9 mouse cellular contexts compared by ENCODE assay signal in genomic region chr7:45198435-45198834, GRCm38 (mm10). TPM values are rescaled to one million over a fixed set of nuclear protein-coding genes. Genes with fewer than 3 reads are reported as not detected.
A peak's percentile ranks its signal among the peaks of the same experiment; 100 is the strongest.
DNase-seq lines count a peak whose midpoint lies in the region; ATAC-seq and TF ChIP-seq lines count a peak whose summit lies in the region.
"Had no signal": no experiment of that assay in that cellular context is flagged by ENCODE, and none has a peak within 500 bp of the region (broad histone marks: within the 10 kb centered on the region; RNA-seq: fewer than 3 reads in every experiment).

No protein-coding gene starts in this region.

- WGBS in intestine, embryonic 15.5 days = 17% methylated on average over 5 of the region's 5 CpGs
- 10% methylated on average over 5 of the region's 5 CpGs for WGBS in midbrain, embryonic 14.5 days

- H3K27me3 ChIP-seq in testis, adult 2 months (ENCODE audit: control insufficient read depth, insufficient read depth, low read length) = no peaks in the 10 kb centered on the region
- H3K27me3 ChIP-seq in intestine, embryonic 15.5 days (replicated peaks) = peaks cover 8% of the 10 kb centered on the region; the same call in 1 of the 2 replicates
- no peaks in the 10 kb centered on the region for H3K27me3 ChIP-seq in midbrain, embryonic 14.5 days (ENCODE audit: control insufficient read depth, insufficient read depth, low read length)

- no peaks in the 10 kb centered on the region; the same call in 1 of the 2 replicates for H3K4me1 ChIP-seq in testis, adult 2 months (ENCODE audit: control insufficient read depth, insufficient read depth, low read length)
- H3K4me1 ChIP-seq in intestine, embryonic 15.5 days (replicated peaks) = no peaks in the 10 kb centered on the region
- no peaks in the 10 kb centered on the region for H3K4me1 ChIP-seq in midbrain, embryonic 14.5 days (ENCODE audit: control insufficient read depth, insufficient read depth, low read length)

- TF ChIP-seq POLR2A in testis, adult 2 months (IDR thresholded peaks at IDR 0.05; ENCODE audit: control insufficient read depth, low read depth, low read length) = no peak

- no peak overlapping the region for H3K4me3 ChIP-seq in testis, adult 2 months (ENCODE audit: control insufficient read depth, low read depth, low read length)
- no peak overlapping the region for H3K4me3 ChIP-seq in intestine, embryonic 15.5 days (replicated peaks)
- no peak overlapping the region for H3K4me3 ChIP-seq in midbrain, embryonic 14.5 days (replicated peaks; ENCODE audit: low read depth, low read length)

- H3K27ac ChIP-seq in testis, adult 2 months (ENCODE audit: control insufficient read depth, insufficient read depth, low read depth, low read length) = no peak overlapping the region
- H3K27ac ChIP-seq in intestine, embryonic 15.5 days = no peak overlapping the region
- no peak overlapping the region for H3K27ac ChIP-seq in midbrain, embryonic 14.5 days (replicated peaks; ENCODE audit: low read depth, low read length)

- no peak overlapping the region for H3K9ac ChIP-seq in intestine, embryonic 15.5 days
- H3K9ac ChIP-seq in midbrain, embryonic 14.5 days (replicated peaks; ENCODE audit: low read length) = no peak overlapping the region; the same call in 1 of the 2 replicates

- peak; percentile 73; the same call in 1 of the 2 replicates for TF ChIP-seq CTCF in testis, adult 2 months (IDR thresholded peaks at IDR 0.05; ENCODE audit: control insufficient read depth, insufficient read depth, insufficient replicate concordance, low read depth, low read length)

- no peaks in the 10 kb centered on the region for H3K9me3 ChIP-seq in intestine, embryonic 15.5 days
- H3K9me3 ChIP-seq in midbrain, embryonic 14.5 days (ENCODE audit: control insufficient read depth, low read length) = no peaks in the 10 kb centered on the region
- H3K9me3 ChIP-seq: megakaryocyte, embryonic 14.5 days had no signal

- H3K36me3 ChIP-seq in testis, adult 2 months (ENCODE audit: control insufficient read depth, insufficient read depth, low read length) = peaks cover 3% of the 10 kb centered on the region
- no peaks in the 10 kb centered on the region for H3K36me3 ChIP-seq in intestine, embryonic 15.5 days
- H3K36me3 ChIP-seq in midbrain, embryonic 14.5 days (ENCODE audit: control insufficient read depth, insufficient read depth, low read length) = no peaks in the 10 kb centered on the region

- ATAC-seq in intestine, embryonic 15.5 days = peak; percentile 57
- ATAC-seq in midbrain, embryonic 14.5 days (ENCODE audit: low FRiP score, low TSS enrichment) = peak; percentile 46; the same call in 1 of the 2 replicates

- no peak for DNase-seq in testis, postnatal 14 days (ENCODE audit: low spot score)
- DNase-seq in cerebellum, postnatal 4 days (ENCODE audit: low spot score in 2 of 2) = peak; percentile 62 to 81
- peak; percentile 74 for DNase-seq in gastrocnemius, postnatal 10 days
- DNase-seq in left cerebral cortex, postnatal 14 days (ENCODE audit: low spot score in 2 of 2) = peak; percentile 76 to 77
- DNase-seq in midbrain, embryonic 14.5 days = peak; percentile 90
- DNase-seq in spleen, postnatal 14 days (ENCODE audit: low spot score in 2 of 2) = peak; percentile 34 to 55

- intact Hi-C loops in left cerebral cortex, postnatal 14 days (cut with DNase I) = loop anchor here (2.0 kb wide), 1 partner anchor 36 kb away; the partner anchor contains the start of gene Slc17a7

- H3K4me2 ChIP-seq in intestine, embryonic 15.5 days (replicated peaks) = no peak overlapping the region
- 0 out of 2 replicates have a peak overlapping the region, but pooled peaks have one; percentile 10 for H3K4me2 ChIP-seq in midbrain, embryonic 14.5 days (ENCODE audit: low read length)

RNA-seq across cellular contexts. Expression of gene Ccdc155, which starts 6.3 kb away (rescaled TPM):
- 78.3 and 81.9 TPM in 2 replicates for polyA plus RNA-seq in testis, adult 2 months (2012; rRNA removed)
- total RNA-seq in gastrocnemius, postnatal 10 days (2021) = 1 to 10 TPM; 2.5 to 2.8 TPM
- polyA plus RNA-seq in intestine, embryonic 15.5 days (2015; fragmentation: Nextera tagmentation; extraction: Ambion mirVana) = 0.61 and 0.69 TPM in 2 replicates
- 1 to 10 TPM; 3.0 to 3.5 TPM for total RNA-seq in left cerebral cortex, postnatal 14 days (2021)
- polyA plus RNA-seq in midbrain, embryonic 14.5 days (2014; fragmentation: Nextera tagmentation; extraction: Ambion mirVana) = 0.33 and 0.34 TPM in 2 replicates

RNA-seq across cellular contexts. Expression of gene Dkkl1, which starts 13.5 kb away (rescaled TPM):
- 1,273 and 1,348 TPM in 2 replicates for polyA plus RNA-seq in testis, adult 2 months (2012; rRNA removed)
- total RNA-seq in gastrocnemius, postnatal 10 days (2021) = not detected
- 1.0 and 1.1 TPM in 2 replicates for polyA plus RNA-seq in intestine, embryonic 15.5 days (2015; fragmentation: Nextera tagmentation; extraction: Ambion mirVana)
- 10 to 100 TPM; 13.7 to 17.3 TPM for total RNA-seq in left cerebral cortex, postnatal 14 days (2021)
- polyA plus RNA-seq in midbrain, embryonic 14.5 days (2014; fragmentation: Nextera tagmentation; extraction: Ambion mirVana) = 2.4 and 2.7 TPM in 2 replicates

RNA-seq across cellular contexts. Expression of gene Tead2, which starts 17.1 kb away (rescaled TPM):
- polyA plus RNA-seq in testis, adult 2 months (2012; rRNA removed) = 43.1 and 60.2 TPM in 2 replicates
- total RNA-seq in gastrocnemius, postnatal 10 days (2021) = 10 to 100 TPM; 15.6 to 25.9 TPM
- polyA plus RNA-seq in intestine, embryonic 15.5 days (2015; fragmentation: Nextera tagmentation; extraction: Ambion mirVana) = 93.2 and 97.0 TPM in 2 replicates
- 1 to 10 TPM; 5.6 to 6.1 TPM for total RNA-seq in left cerebral cortex, postnatal 14 days (2021)
- polyA plus RNA-seq in midbrain, embryonic 14.5 days (2014; fragmentation: Nextera tagmentation; extraction: Ambion mirVana) = 38.4 and 59.7 TPM in 2 replicates

RNA-seq across cellular contexts. Expression of gene Pth2, which starts 17.6 kb away (rescaled TPM):
- polyA plus RNA-seq in testis, adult 2 months (2012; rRNA removed) = 21.9 and 28.2 TPM in 2 replicates
- total RNA-seq in gastrocnemius, postnatal 10 days (2021) = not detected
- not detected in 2 replicates for polyA plus RNA-seq in intestine, embryonic 15.5 days (2015; fragmentation: Nextera tagmentation; extraction: Ambion mirVana)
- total RNA-seq in left cerebral cortex, postnatal 14 days (2021) = not detected
- polyA plus RNA-seq in midbrain, embryonic 14.5 days (2014; fragmentation: Nextera tagmentation; extraction: Ambion mirVana) = 0.68 and 1.4 TPM in 2 replicates

RNA-seq across cellular contexts. Expression of gene Gfy, which starts 19.1 kb away (rescaled TPM):
- 3.9 and 5.4 TPM in 2 replicates for polyA plus RNA-seq in testis, adult 2 months (2012; rRNA removed)
- total RNA-seq in gastrocnemius, postnatal 10 days (2021) = under 1 TPM; 0.49 to 0.63 TPM
- polyA plus RNA-seq in intestine, embryonic 15.5 days (2015; fragmentation: Nextera tagmentation; extraction: Ambion mirVana) = not detected in 2 replicates
- under 1 TPM in 1 of 2 experiments, not detected in 1; 0.18 TPM for total RNA-seq in left cerebral cortex, postnatal 14 days (2021)
- polyA plus RNA-seq in midbrain, embryonic 14.5 days (2014; fragmentation: Nextera tagmentation; extraction: Ambion mirVana) = not detected in 2 replicates

Comparison
In these comparisons a context has a peak if more than half of its experiments do, and no peak if none do; other contexts are left out.
1. RNA of gene Ccdc155, which starts 6.3 kb away (polyA plus RNA-seq): 78.3 to 81.9 TPM in testis, adult 2 months; 0.61 to 0.69 TPM in intestine, embryonic 15.5 days and 0.33 to 0.34 TPM in midbrain, embryonic 14.5 days; every median in the first group is over 10 times any median in the second.
2. RNA of gene Dkkl1, which starts 13.5 kb away (polyA plus RNA-seq): 1,273 to 1,348 TPM in testis, adult 2 months; 2.4 to 2.7 TPM in midbrain, embryonic 14.5 days and 1.0 to 1.1 TPM in intestine, embryonic 15.5 days; every median in the first group is over 100 times any median in the second.